9 mouse cellular contexts compared by ENCODE assay signal in genomic region chr2:32914896-32915295, GRCm38 (mm10). TPM values are rescaled to one million over a fixed set of nuclear protein-coding genes. Genes with fewer than 3 reads are reported as not detected.
DNase-seq lines count a peak whose midpoint lies in the region; ATAC-seq lines count a peak whose summit lies in the region.
"Had no signal": no experiment of that assay in that cellular context is flagged by ENCODE, and none has a peak within 500 bp of the region (broad histone marks: within the 10 kb centered on the region; RNA-seq: fewer than 3 reads in every experiment).

No protein-coding gene starts in this region.

- DNase-seq in midbrain, embryonic 10.5 days (ENCODE audit: low spot score): peak; percentile 36
- DNase-seq in midbrain, embryonic 11.5 days (ENCODE audit: low spot score, missing footprints): no peak
- DNase-seq in hindbrain, embryonic 10.5 days (ENCODE audit: low spot score): peak; percentile 54
- DNase-seq in spleen, adult 12 weeks (ENCODE audit: low spot score): no peak
- DNase-seq in cerebellum, postnatal 4 days (ENCODE audit: low spot score in 2 of 2): no peak

- H3K27ac ChIP-seq in midbrain, embryonic 10.5 days (replicated peaks): peak overlapping the region; percentile 65
- no peak overlapping the region for H3K27ac ChIP-seq in midbrain, embryonic 11.5 days (ENCODE audit: low read depth, low read length)
- H3K27ac ChIP-seq in forebrain, embryonic 15.5 days (replicated peaks): no peak overlapping the region; the same call in 1 of the 2 replicates
- H3K27ac ChIP-seq in hindbrain, embryonic 10.5 days: peak overlapping the region; percentile 85
- peak overlapping the region; percentile 86 for H3K27ac ChIP-seq in limb, embryonic 12.5 days
- no peak overlapping the region for H3K27ac ChIP-seq in midbrain, embryonic 16.5 days (ENCODE audit: low read length)

- no peak overlapping the region for H3K4me3 ChIP-seq in midbrain, embryonic 10.5 days
- no peak overlapping the region for H3K4me3 ChIP-seq in midbrain, embryonic 11.5 days (ENCODE audit: low read depth, low read length)
- H3K4me3 ChIP-seq in forebrain, embryonic 15.5 days: no peak overlapping the region
- no peak overlapping the region for H3K4me3 ChIP-seq in hindbrain, embryonic 10.5 days
- no peak overlapping the region for H3K4me3 ChIP-seq in limb, embryonic 12.5 days (replicated peaks)
- no peak overlapping the region for H3K4me3 ChIP-seq in midbrain, embryonic 16.5 days (ENCODE audit: low read depth, low read length)

- ATAC-seq in midbrain, embryonic 11.5 days (ENCODE audit: low FRiP score): no peak
- ATAC-seq in forebrain, embryonic 15.5 days (replicated peaks): peak; percentile 24
- ATAC-seq in limb, embryonic 12.5 days (ENCODE audit: insufficient number of reproducible peaks, insufficient read depth, low FRiP score, low TSS enrichment, low read depth): peak; percentile 39; the same call in 1 of the 2 replicates
- peak; percentile 33; the same call in 1 of the 2 replicates for ATAC-seq in midbrain, embryonic 16.5 days

- no peak overlapping the region for H3K4me2 ChIP-seq in midbrain, embryonic 11.5 days
- no peak overlapping the region for H3K4me2 ChIP-seq in forebrain, embryonic 15.5 days (replicated peaks)
- no peak overlapping the region for H3K4me2 ChIP-seq in limb, embryonic 12.5 days
- no peak overlapping the region for H3K4me2 ChIP-seq in midbrain, embryonic 16.5 days (ENCODE audit: low read length)

- H3K4me1 ChIP-seq in midbrain, embryonic 10.5 days: peaks cover 13% of the 10 kb centered on the region
- H3K4me1 ChIP-seq in midbrain, embryonic 11.5 days (ENCODE audit: control insufficient read depth, insufficient read depth, low read length): no peaks in the 10 kb centered on the region
- H3K4me1 ChIP-seq in forebrain, embryonic 15.5 days: 0 out of 2 replicates have a peak, but pooled peaks cover 4% of the 10 kb centered on the region
- peaks cover 32% of the 10 kb centered on the region for H3K4me1 ChIP-seq in hindbrain, embryonic 10.5 days (replicated peaks)
- H3K4me1 ChIP-seq in limb, embryonic 12.5 days (replicated peaks): peaks cover 34% of the 10 kb centered on the region
- H3K4me1 ChIP-seq in midbrain, embryonic 16.5 days (ENCODE audit: control insufficient read depth, insufficient read depth, low read length): no peaks in the 10 kb centered on the region

- H3K9ac ChIP-seq in midbrain, embryonic 11.5 days (ENCODE audit: low read length): no peak overlapping the region
- no peak overlapping the region for H3K9ac ChIP-seq in forebrain, embryonic 15.5 days (replicated peaks)
- peak overlapping the region; percentile 42 for H3K9ac ChIP-seq in limb, embryonic 12.5 days (replicated peaks)
- H3K9ac ChIP-seq in midbrain, embryonic 16.5 days (ENCODE audit: low read depth, low read length): no peak overlapping the region

- peaks cover 31% of the 10 kb centered on the region for H3K36me3 ChIP-seq in midbrain, embryonic 10.5 days
- H3K36me3 ChIP-seq in midbrain, embryonic 11.5 days (ENCODE audit: control insufficient read depth, insufficient read depth, low read length): no peaks in the 10 kb centered on the region; the same call in 1 of the 2 replicates
- H3K36me3 ChIP-seq in forebrain, embryonic 15.5 days: peaks cover 33% of the 10 kb centered on the region
- H3K36me3 ChIP-seq in hindbrain, embryonic 10.5 days: peaks cover 49% of the 10 kb centered on the region
- peaks cover 63% of the 10 kb centered on the region for H3K36me3 ChIP-seq in limb, embryonic 12.5 days
- peaks cover 31% of the 10 kb centered on the region for H3K36me3 ChIP-seq in midbrain, embryonic 16.5 days (ENCODE audit: control insufficient read depth, insufficient read depth, low read length)
- H3K36me3 ChIP-seq: G1E had no signal

- H3K27me3 ChIP-seq in midbrain, embryonic 10.5 days (ENCODE audit: low read depth, poor library complexity, severe bottlenecking): no peaks in the 10 kb centered on the region
- no peaks in the 10 kb centered on the region for H3K27me3 ChIP-seq in midbrain, embryonic 11.5 days (ENCODE audit: control insufficient read depth, insufficient read depth, low read length)
- H3K27me3 ChIP-seq in forebrain, embryonic 15.5 days: no peaks in the 10 kb centered on the region
- no peaks in the 10 kb centered on the region for H3K27me3 ChIP-seq in hindbrain, embryonic 10.5 days (ENCODE audit: insufficient read depth, poor library complexity, severe bottlenecking)
- no peaks in the 10 kb centered on the region for H3K27me3 ChIP-seq in limb, embryonic 12.5 days
- H3K27me3 ChIP-seq in midbrain, embryonic 16.5 days (ENCODE audit: control insufficient read depth, insufficient read depth, low read depth, low read length): no peaks in the 10 kb centered on the region

- 56% methylated on average over 3 of the region's 3 CpGs for WGBS in midbrain, embryonic 10.5 days
- 33% methylated on average over 3 of the region's 3 CpGs for WGBS in midbrain, embryonic 11.5 days
- WGBS in forebrain, embryonic 15.5 days: 55% methylated on average over 3 of the region's 3 CpGs
- 34% methylated on average over 3 of the region's 3 CpGs for WGBS in hindbrain, embryonic 10.5 days
- 32% methylated on average over 3 of the region's 3 CpGs for WGBS in limb, embryonic 12.5 days
- WGBS in midbrain, embryonic 16.5 days: 48% methylated on average over 3 of the region's 3 CpGs

- H3K9me3 ChIP-seq in midbrain, embryonic 10.5 days (replicated peaks): no peaks in the 10 kb centered on the region
- no peaks in the 10 kb centered on the region for H3K9me3 ChIP-seq in midbrain, embryonic 11.5 days (ENCODE audit: control insufficient read depth, low read length)
- H3K9me3 ChIP-seq in forebrain, embryonic 15.5 days: no peaks in the 10 kb centered on the region
- no peaks in the 10 kb centered on the region for H3K9me3 ChIP-seq in hindbrain, embryonic 10.5 days
- H3K9me3 ChIP-seq in limb, embryonic 12.5 days: no peaks in the 10 kb centered on the region
- no peaks in the 10 kb centered on the region for H3K9me3 ChIP-seq in midbrain, embryonic 16.5 days (replicated peaks; ENCODE audit: control insufficient read depth, low read length, poor library complexity, severe bottlenecking)
- H3K9me3 ChIP-seq: G1E had no signal

RNA-seq across cellular contexts. Expression of gene Fam129b, which starts 39.0 kb away (rescaled TPM):
- 23.5 and 25.5 TPM in 2 replicates for polyA plus RNA-seq in midbrain, embryonic 10.5 days (2016; fragmentation: Nextera tagmentation; extraction: Ambion mirVana)
- polyA plus RNA-seq in midbrain, embryonic 11.5 days (2014; fragmentation: Nextera tagmentation; extraction: Ambion mirVana): 10.3 and 10.6 TPM in 2 replicates
- polyA plus RNA-seq in forebrain, embryonic 15.5 days (2015; fragmentation: Nextera tagmentation; extraction: Ambion mirVana): 33.5 TPM in 2 replicates
- 34.3 and 36.1 TPM in 2 replicates for polyA plus RNA-seq in hindbrain, embryonic 10.5 days (2016; fragmentation: Nextera tagmentation; extraction: Ambion mirVana)
- 48.0 and 48.1 TPM in 2 replicates for polyA plus RNA-seq in limb, embryonic 12.5 days (2016; fragmentation: Nextera tagmentation; extraction: Ambion mirVana)
- polyA plus RNA-seq in midbrain, embryonic 16.5 days (2015; fragmentation: Nextera tagmentation; extraction: Ambion mirVana): 25.3 and 27.4 TPM in 2 replicates

RNA-seq across cellular contexts. Expression of gene Rpl12, which starts 46.5 kb away (rescaled TPM):
- polyA plus RNA-seq in midbrain, embryonic 10.5 days (2016; fragmentation: Nextera tagmentation; extraction: Ambion mirVana): 144 and 172 TPM in 2 replicates
- polyA plus RNA-seq in midbrain, embryonic 11.5 days (2014; fragmentation: Nextera tagmentation; extraction: Ambion mirVana): 129 and 155 TPM in 2 replicates
- polyA plus RNA-seq in forebrain, embryonic 15.5 days (2015; fragmentation: Nextera tagmentation; extraction: Ambion mirVana): 96.9 and 99.7 TPM in 2 replicates
- 131 and 166 TPM in 2 replicates for polyA plus RNA-seq in hindbrain, embryonic 10.5 days (2016; fragmentation: Nextera tagmentation; extraction: Ambion mirVana)
- polyA plus RNA-seq in limb, embryonic 12.5 days (2016; fragmentation: Nextera tagmentation; extraction: Ambion mirVana): 184 and 185 TPM in 2 replicates
- 76.2 and 81.9 TPM in 2 replicates for polyA plus RNA-seq in midbrain, embryonic 16.5 days (2015; fragmentation: Nextera tagmentation; extraction: Ambion mirVana)

RNA-seq across cellular contexts. Expression of gene Lrsam1, which starts 46.5 kb away (rescaled TPM):
- polyA plus RNA-seq in midbrain, embryonic 10.5 days (2016; fragmentation: Nextera tagmentation; extraction: Ambion mirVana): 9.8 and 12.9 TPM in 2 replicates
- 9.2 and 9.3 TPM in 2 replicates for polyA plus RNA-seq in midbrain, embryonic 11.5 days (2014; fragmentation: Nextera tagmentation; extraction: Ambion mirVana)
- polyA plus RNA-seq in forebrain, embryonic 15.5 days (2015; fragmentation: Nextera tagmentation; extraction: Ambion mirVana): 16.7 and 17.8 TPM in 2 replicates
- 11.5 TPM in 2 replicates for polyA plus RNA-seq in hindbrain, embryonic 10.5 days (2016; fragmentation: Nextera tagmentation; extraction: Ambion mirVana)
- 10.4 and 11.8 TPM in 2 replicates for polyA plus RNA-seq in limb, embryonic 12.5 days (2016; fragmentation: Nextera tagmentation; extraction: Ambion mirVana)
- 24.7 and 29.0 TPM in 2 replicates for polyA plus RNA-seq in midbrain, embryonic 16.5 days (2015; fragmentation: Nextera tagmentation; extraction: Ambion mirVana)

Comparison
In these comparisons a context has a peak if more than half of its experiments do, and no peak if none do; other contexts are left out.
1. DNase-seq: peak in midbrain, embryonic 10.5 days (single experiment) and hindbrain, embryonic 10.5 days (single experiment); none in midbrain, embryonic 11.5 days (single experiment), spleen, adult 12 weeks (single experiment) and cerebellum, postnatal 4 days (0 of 2).
2. H3K27ac ChIP-seq: peak in midbrain, embryonic 10.5 days (single experiment), hindbrain, embryonic 10.5 days (single experiment) and limb, embryonic 12.5 days (single experiment); none in midbrain, embryonic 11.5 days (single experiment), forebrain, embryonic 15.5 days (single experiment) and midbrain, embryonic 16.5 days (single experiment).